Mouse (Mus musculus): Measurements from ENCODE around the gene Pamr1.

DNA sequence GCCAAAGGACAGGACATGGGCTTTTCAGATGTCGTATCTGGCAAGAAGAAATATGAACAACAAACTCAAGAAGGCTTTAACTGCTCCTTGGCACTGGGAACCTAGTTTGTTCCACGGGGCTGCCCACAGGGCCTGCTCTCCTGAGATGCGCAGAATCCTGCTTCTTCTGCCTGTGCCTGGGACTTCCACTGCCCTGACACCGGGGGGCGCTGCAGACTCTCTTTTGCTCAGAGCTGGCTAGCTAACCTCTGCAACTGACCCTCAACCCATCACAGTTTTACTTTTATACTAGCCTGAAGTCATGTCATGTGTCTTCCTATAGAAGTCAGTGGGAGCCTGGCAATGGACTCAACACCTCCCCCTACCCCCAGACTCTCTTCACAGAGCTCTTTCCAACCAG is 132.4 kb downstream of the Pamr1 start:
- TF ChIP-seq CTCF (IDR thresholded peaks at IDR 0.05; ENCODE audit: low read depth, low read length) = peak; percentile 82
- no peak for TF ChIP-seq POLR2A (IDR thresholded peaks at IDR 0.05; ENCODE audit: extremely low read depth, insufficient read depth, low read length)
